Mouse (Mus musculus): ENCODE measurements around the gene Fam210b. TPM values are rescaled to one million over a fixed set of nuclear protein-coding genes. Genes with fewer than 3 reads are reported as not detected.

Gene Fam210b
- 2.5 and 2.8 TPM in 2 replicates for total RNA-seq (2023)

DNA sequence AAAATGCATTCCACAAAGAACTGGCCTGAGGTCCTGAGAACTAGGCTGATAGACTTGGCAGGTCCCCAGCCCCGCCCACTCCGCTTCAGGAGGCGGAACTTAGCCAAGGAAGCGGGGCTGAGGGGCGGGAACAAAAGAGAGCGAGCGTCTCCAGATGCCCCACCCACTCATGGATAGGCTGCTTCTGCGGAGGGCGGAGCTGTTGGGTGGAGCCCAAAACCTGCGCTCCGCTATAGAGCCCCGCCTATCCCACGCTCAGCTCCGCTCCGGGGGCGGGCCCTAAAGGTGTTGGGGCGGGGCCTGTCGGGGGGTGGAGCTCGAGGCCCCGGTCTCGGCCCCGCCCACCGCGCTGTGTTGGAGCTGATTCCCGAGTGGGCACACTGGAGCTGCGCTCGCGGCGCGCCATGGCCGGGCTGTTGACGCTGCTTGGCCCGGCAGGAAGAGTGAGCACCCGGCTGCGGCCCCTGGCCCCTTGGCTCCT, at the start of gene Fam210b:
Gene Fam210b, plus strand, starts transcription at position 308 of the 481 bp plus-strand sequence.

DNA sequence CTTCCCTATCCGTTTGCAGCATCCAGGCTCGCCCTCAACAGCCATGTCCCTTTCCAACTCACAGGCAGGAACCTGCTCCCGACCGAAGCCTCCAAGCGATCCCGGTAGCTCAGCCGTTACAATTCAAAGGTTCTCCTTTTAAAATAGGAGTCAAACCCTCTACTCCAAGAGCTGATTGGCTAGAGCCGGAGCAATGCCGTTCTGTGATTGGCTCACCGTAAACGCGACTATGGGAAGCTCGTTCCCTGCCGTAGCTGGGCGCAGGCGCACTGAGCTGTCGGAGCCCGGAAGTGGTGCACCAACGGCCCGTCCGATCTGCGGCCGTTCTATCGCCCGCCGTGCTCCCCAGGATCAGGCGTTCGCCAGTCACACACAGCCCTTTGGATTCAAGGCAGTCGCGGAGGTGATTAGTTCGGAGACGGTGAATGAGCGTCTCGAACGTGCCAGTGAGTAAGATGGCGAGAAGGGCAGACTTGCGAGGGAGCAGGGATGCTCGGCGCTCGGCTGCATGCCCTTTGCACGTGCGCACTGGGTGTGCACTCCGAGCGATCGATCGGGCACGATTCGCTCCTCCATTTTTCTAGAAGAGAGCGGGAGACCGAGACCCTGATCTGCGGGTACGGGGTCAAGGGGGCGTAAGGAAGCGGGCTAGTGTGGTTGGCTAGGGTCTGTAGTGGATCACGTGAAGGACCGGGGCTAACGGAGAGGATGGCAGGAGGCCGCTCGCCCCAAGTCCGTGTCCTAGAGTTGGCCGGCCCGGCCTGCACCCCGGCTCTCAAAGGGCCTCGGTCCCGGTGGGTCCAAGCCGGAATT, 25.3 kb downstream of the Fam210b start, which contains the start of the genes Aurka and Cstf1:
Gene Aurka, minus strand, starts transcription at position 125 of the 813 bp plus-strand sequence.
Gene Cstf1, plus strand, starts transcription at position 271 of the 813 bp plus-strand sequence.

DNA sequence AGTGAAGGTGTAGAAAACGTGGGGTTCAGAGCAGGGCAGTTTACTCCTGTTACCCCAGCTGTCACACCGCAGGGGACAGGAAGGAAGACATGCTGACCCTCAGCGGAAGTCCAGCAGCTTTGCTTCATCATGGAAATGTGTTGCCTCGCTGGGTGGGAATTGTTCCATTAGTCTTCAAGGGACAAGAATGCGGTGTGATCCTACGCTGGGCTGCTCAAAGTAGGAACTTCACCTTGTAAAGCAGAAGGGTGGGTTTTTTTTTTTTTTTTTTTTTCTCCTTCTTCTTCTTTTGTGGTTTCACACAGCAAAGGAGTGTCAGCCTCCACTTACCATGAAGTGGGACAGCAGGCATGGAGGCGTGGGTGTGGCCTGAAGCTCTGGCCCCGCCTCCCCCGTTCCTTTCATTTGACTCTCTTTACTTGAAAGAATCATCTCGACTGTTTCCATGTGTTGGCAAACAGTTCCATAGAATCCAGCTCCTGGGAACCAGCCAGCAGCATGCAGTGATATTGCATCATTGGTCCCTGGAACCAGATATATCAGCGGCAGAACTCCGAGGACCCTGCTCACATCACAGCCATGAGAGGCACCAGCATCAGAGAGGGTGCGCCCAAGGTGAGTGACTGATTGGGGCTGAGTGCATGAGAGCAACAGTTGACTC, 48.2 kb downstream of the Fam210b start, which contains the start of gene Cass4:
Gene Cass4, plus strand, starts transcription at position 404 of the 661 bp plus-strand sequence.

Other genes with a start within 250 kb of the Fam210b start
- gene Mc3r, start 97.1 kb upstream of the Fam210b start, total RNA-seq (2023), result not detected in 2 replicates
- gene Aurka, start 25.0 kb downstream of the Fam210b start, total RNA-seq (2023), result 41.4 and 50.5 TPM in 2 replicates
- 22.7 and 30.9 TPM in 2 replicates for gene Cstf1, start 25.1 kb downstream of the Fam210b start, total RNA-seq (2023)
- 84.2 and 122 TPM in 2 replicates for gene Cass4, start 48.2 kb downstream of the Fam210b start, total RNA-seq (2023)
- 177 and 218 TPM in 2 replicates for gene Rtf2, start 95.0 kb downstream of the Fam210b start, total RNA-seq (2023)
- not detected in 2 replicates for gene Gcnt7, start 113.0 kb downstream of the Fam210b start, total RNA-seq (2023)
- 18.4 and 21.0 TPM in 2 replicates for gene Fam209, start 127.0 kb downstream of the Fam210b start, total RNA-seq (2023)
- not detected in 2 replicates for gene Tfap2c, start 204.0 kb downstream of the Fam210b start, total RNA-seq (2023)

Data from neutrophil, adult 65 days (primary cell).